Comparison of ENCODE assay signal across 22 mouse cellular contexts in the genomic region with DNA sequence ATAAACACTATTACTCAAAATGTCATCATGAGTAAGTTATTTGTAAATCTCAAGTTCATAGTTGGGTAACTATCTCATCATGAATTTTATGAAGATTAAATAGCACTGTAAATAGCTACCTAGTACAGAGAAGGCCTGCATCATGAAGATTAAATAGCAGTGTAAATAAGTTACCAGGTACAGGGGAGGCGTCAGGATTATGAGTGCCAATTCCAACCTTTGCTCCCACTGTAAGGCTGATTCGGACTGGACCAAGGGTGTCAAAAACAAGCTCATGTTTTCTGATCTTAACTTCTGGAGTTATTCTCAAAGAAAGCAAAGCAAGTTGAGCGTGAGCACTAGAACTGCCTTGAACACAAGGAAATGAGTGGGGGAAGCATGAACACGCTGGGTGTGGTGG. TPM values are rescaled to one million over a fixed set of nuclear protein-coding genes. Genes with fewer than 3 reads are reported as not detected.
A peak's percentile ranks its signal among the peaks of the same experiment; 100 is the strongest.
DNase-seq lines count a peak whose midpoint lies in the region; ATAC-seq and TF ChIP-seq lines count a peak whose summit lies in the region.
"Had no signal": no experiment of that assay in that cellular context is flagged by ENCODE, and none has a peak within 500 bp of the region (broad histone marks: within the 10 kb centered on the region; RNA-seq: fewer than 3 reads in every experiment).

No protein-coding gene starts in this region.

- 92% methylated on average over 4 of the region's 4 CpGs for WGBS in forebrain, embryonic 11.5 days
- 94% methylated on average over 4 of the region's 4 CpGs for WGBS in forebrain, embryonic 16.5 days
- 58% methylated on average over 4 of the region's 4 CpGs for WGBS in kidney, adult 2 months
- 80% methylated on average over 4 of the region's 4 CpGs for WGBS in kidney, embryonic 16.5 days

- H3K4me2 ChIP-seq in forebrain, embryonic 11.5 days (ENCODE audit: low read depth, low read length, severe bottlenecking), result no peak overlapping the region
- H3K4me2 ChIP-seq in forebrain, embryonic 16.5 days (ENCODE audit: low read length), result no peak overlapping the region
- no peak overlapping the region for H3K4me2 ChIP-seq in kidney, embryonic 16.5 days (replicated peaks; ENCODE audit: low read depth, low read length)
- H3K4me2 ChIP-seq: embryonic facial prominence, embryonic 15.5 days; forebrain, embryonic 15.5 days; heart, embryonic 12.5 days; hindbrain, embryonic 15.5 days had no signal

- no peak overlapping the region for H3K27ac ChIP-seq in forebrain, embryonic 11.5 days (ENCODE audit: low read depth, low read length)
- no peak overlapping the region for H3K27ac ChIP-seq in forebrain, embryonic 16.5 days (ENCODE audit: low read length)
- peak overlapping the region; percentile 96 for H3K27ac ChIP-seq in kidney, adult 2 months (ENCODE audit: insufficient read depth, low read depth, low read length)
- H3K27ac ChIP-seq in kidney, embryonic 16.5 days (ENCODE audit: low read length), result no peak overlapping the region
- H3K27ac ChIP-seq: embryonic facial prominence, embryonic 15.5 days; forebrain, embryonic 10.5 days; forebrain, embryonic 15.5 days; hindbrain, embryonic 15.5 days had no signal

- no peaks in the 10 kb centered on the region for H3K9me3 ChIP-seq in forebrain, embryonic 11.5 days (ENCODE audit: control insufficient read depth, low read length)
- no peaks in the 10 kb centered on the region for H3K9me3 ChIP-seq in forebrain, embryonic 16.5 days (ENCODE audit: control insufficient read depth, low read length)
- peaks cover 3% of the 10 kb centered on the region; the same call in 1 of the 2 replicates for H3K9me3 ChIP-seq in kidney, embryonic 16.5 days (ENCODE audit: low read length)
- H3K9me3 ChIP-seq: embryonic facial prominence, embryonic 15.5 days; forebrain, embryonic 10.5 days; forebrain, embryonic 15.5 days; heart, embryonic 12.5 days; hindbrain, embryonic 15.5 days had no signal

- no peak overlapping the region for H3K9ac ChIP-seq in forebrain, embryonic 11.5 days (ENCODE audit: low read length)
- no peak overlapping the region for H3K9ac ChIP-seq in forebrain, embryonic 16.5 days (replicated peaks; ENCODE audit: low read depth, low read length)
- no peak overlapping the region for H3K9ac ChIP-seq in kidney, embryonic 16.5 days (replicated peaks; ENCODE audit: low read length)
- H3K9ac ChIP-seq: embryonic facial prominence, embryonic 15.5 days; forebrain, embryonic 15.5 days; heart, embryonic 12.5 days; hindbrain, embryonic 15.5 days had no signal

- no peak for TF ChIP-seq CTCF in kidney, adult 2 months (conservative IDR thresholded peaks at IDR 0.05; ENCODE audit: insufficient read depth, insufficient read length, low read depth, low read length)

- H3K4me1 ChIP-seq in forebrain, embryonic 11.5 days (replicated peaks; ENCODE audit: control insufficient read depth, insufficient read depth, low read length), result no peaks in the 10 kb centered on the region
- H3K4me1 ChIP-seq in forebrain, embryonic 16.5 days (replicated peaks; ENCODE audit: control insufficient read depth, insufficient read depth, low read length), result no peaks in the 10 kb centered on the region
- peaks cover 10% of the 10 kb centered on the region; the same call in 1 of the 2 replicates for H3K4me1 ChIP-seq in kidney, adult 2 months (ENCODE audit: control insufficient read depth, insufficient read depth, low read length)
- H3K4me1 ChIP-seq in kidney, embryonic 16.5 days (ENCODE audit: insufficient read depth, low read length), result no peaks in the 10 kb centered on the region
- H3K4me1 ChIP-seq: embryonic facial prominence, embryonic 15.5 days; forebrain, embryonic 10.5 days; forebrain, embryonic 15.5 days; heart, embryonic 12.5 days; hindbrain, embryonic 15.5 days had no signal

- no peak for ATAC-seq in forebrain, embryonic 11.5 days (replicated peaks; ENCODE audit: low FRiP score)
- no peak for ATAC-seq in forebrain, embryonic 16.5 days
- ATAC-seq in kidney, embryonic 16.5 days (ENCODE audit: low FRiP score, low TSS enrichment), result no peak
- ATAC-seq: CD4-positive, CD25-positive, alpha-beta regulatory T cell, adult 4 months; forebrain, embryonic 15.5 days had no signal

- no peaks in the 10 kb centered on the region for H3K27me3 ChIP-seq in forebrain, embryonic 11.5 days (ENCODE audit: control insufficient read depth, insufficient read depth, low read length)
- no peaks in the 10 kb centered on the region for H3K27me3 ChIP-seq in forebrain, embryonic 16.5 days (replicated peaks; ENCODE audit: control insufficient read depth, insufficient read depth, low read length)
- H3K27me3 ChIP-seq in kidney, adult 2 months (replicated peaks; ENCODE audit: control insufficient read depth, insufficient read depth, low read length), result no peaks in the 10 kb centered on the region
- H3K27me3 ChIP-seq in kidney, embryonic 16.5 days (ENCODE audit: insufficient read depth, low read length), result no peaks in the 10 kb centered on the region
- H3K27me3 ChIP-seq: embryonic facial prominence, embryonic 15.5 days; forebrain, embryonic 15.5 days; heart, embryonic 12.5 days; hindbrain, embryonic 15.5 days had no signal

- peak; percentile 10 for DNase-seq in forebrain, embryonic 11.5 days (ENCODE audit: low spot score)
- DNase-seq in kidney, adult 2 months, result peak; percentile 87
- DNase-seq in kidney, adult 9 months, result peak; percentile 91
- DNase-seq in kidney, postnatal 25 days, result peak; percentile 49 to 67
- no peak for DNase-seq in adipocyte (ENCODE audit: low spot score)
- no peak for DNase-seq in adrenal gland, postnatal 25 days
- DNase-seq: adrenal gland, postnatal 10 days; B cell, adult 2 months; cerebellum, adult 8-10 months; cerebellum, postnatal 14 days; embryo, embryonic 11 days; gastrocnemius, postnatal 25 days; heart, postnatal 36 days had no signal

- H3K4me3 ChIP-seq in forebrain, embryonic 11.5 days (ENCODE audit: low read depth, low read length), result no peak overlapping the region
- H3K4me3 ChIP-seq in forebrain, embryonic 16.5 days (replicated peaks; ENCODE audit: low read length), result no peak overlapping the region
- H3K4me3 ChIP-seq in kidney, adult 2 months (ENCODE audit: insufficient read depth, low read depth, low read length), result no peak overlapping the region
- H3K4me3 ChIP-seq in kidney, embryonic 16.5 days (ENCODE audit: low read length), result no peak overlapping the region
- H3K4me3 ChIP-seq: embryonic facial prominence, embryonic 15.5 days; erythroblast, embryonic 14.5 days; forebrain, embryonic 10.5 days; forebrain, embryonic 15.5 days; heart, embryonic 12.5 days; hindbrain, embryonic 15.5 days had no signal

- no peaks in the 10 kb centered on the region for H3K36me3 ChIP-seq in forebrain, embryonic 11.5 days (ENCODE audit: control insufficient read depth, insufficient read depth, low read length)
- H3K36me3 ChIP-seq in forebrain, embryonic 16.5 days (ENCODE audit: control insufficient read depth, insufficient read depth), result no peaks in the 10 kb centered on the region
- H3K36me3 ChIP-seq in kidney, adult 2 months (ENCODE audit: control insufficient read depth, insufficient read depth, low read length), result no peaks in the 10 kb centered on the region
- no peaks in the 10 kb centered on the region for H3K36me3 ChIP-seq in kidney, embryonic 16.5 days (ENCODE audit: insufficient read depth, low read length)
- H3K36me3 ChIP-seq: embryonic facial prominence, embryonic 15.5 days; forebrain, embryonic 10.5 days; forebrain, embryonic 15.5 days; heart, embryonic 12.5 days; hindbrain, embryonic 15.5 days had no signal

- no peak for TF ChIP-seq POLR2A in kidney, adult 2 months (IDR thresholded peaks at IDR 0.05; ENCODE audit: low read depth, low read length)

RNA-seq across cellular contexts. Expression of gene Wdr89, which starts 14.3 kb away (rescaled TPM):
- 10.6 and 11.9 TPM in 2 replicates for polyA plus RNA-seq in forebrain, embryonic 11.5 days (2014; fragmentation: Nextera tagmentation; extraction: Ambion mirVana)
- polyA plus RNA-seq in forebrain, embryonic 16.5 days (2015; fragmentation: Nextera tagmentation; extraction: Ambion mirVana), result 8.5 and 8.6 TPM in 2 replicates
- 2.5 and 3.8 TPM in 2 replicates for polyA plus RNA-seq in kidney, adult 2 months (2012; rRNA removed)
- 11.9 and 15.0 TPM in 2 replicates for polyA plus RNA-seq in kidney, embryonic 16.5 days (2015; fragmentation: Nextera tagmentation; extraction: Ambion mirVana)
- 4.1 and 5.0 TPM in 2 replicates for total RNA-seq in adrenal gland, postnatal 25 days (2021)

RNA-seq across cellular contexts. Expression of gene Sgpp1, which starts 51.9 kb away (rescaled TPM):
- polyA plus RNA-seq in forebrain, embryonic 11.5 days (2014; fragmentation: Nextera tagmentation; extraction: Ambion mirVana), result 9.2 and 10.2 TPM in 2 replicates
- polyA plus RNA-seq in forebrain, embryonic 16.5 days (2015; fragmentation: Nextera tagmentation; extraction: Ambion mirVana), result 14.2 and 16.9 TPM in 2 replicates
- polyA plus RNA-seq in kidney, adult 2 months (2012; rRNA removed), result 77.7 and 78.3 TPM in 2 replicates
- polyA plus RNA-seq in kidney, embryonic 16.5 days (2015; fragmentation: Nextera tagmentation; extraction: Ambion mirVana), result 14.5 and 15.9 TPM in 2 replicates
- total RNA-seq in adrenal gland, postnatal 25 days (2021), result 188 and 197 TPM in 2 replicates

Comparison
In these comparisons a context has a peak if more than half of its experiments do, and no peak if none do; other contexts are left out.
1. DNase-seq: peak in forebrain, embryonic 11.5 days (single experiment), kidney, adult 2 months (single experiment), kidney, adult 9 months (single experiment) and kidney, postnatal 25 days (2 of 2); none in adipocyte (single experiment) and adrenal gland, postnatal 25 days (single experiment).